Mouse (Mus musculus) kidney, postnatal 10 days (tissue): Measurements from ENCODE around the gene Socs2.

Experiments used
- DNase-seq: peaks from one replicate; pipeline ENCODE4 v3.0.0; 2021; ENCODE audit warnings: mixed read lengths

The Socs2 gene

DNA sequence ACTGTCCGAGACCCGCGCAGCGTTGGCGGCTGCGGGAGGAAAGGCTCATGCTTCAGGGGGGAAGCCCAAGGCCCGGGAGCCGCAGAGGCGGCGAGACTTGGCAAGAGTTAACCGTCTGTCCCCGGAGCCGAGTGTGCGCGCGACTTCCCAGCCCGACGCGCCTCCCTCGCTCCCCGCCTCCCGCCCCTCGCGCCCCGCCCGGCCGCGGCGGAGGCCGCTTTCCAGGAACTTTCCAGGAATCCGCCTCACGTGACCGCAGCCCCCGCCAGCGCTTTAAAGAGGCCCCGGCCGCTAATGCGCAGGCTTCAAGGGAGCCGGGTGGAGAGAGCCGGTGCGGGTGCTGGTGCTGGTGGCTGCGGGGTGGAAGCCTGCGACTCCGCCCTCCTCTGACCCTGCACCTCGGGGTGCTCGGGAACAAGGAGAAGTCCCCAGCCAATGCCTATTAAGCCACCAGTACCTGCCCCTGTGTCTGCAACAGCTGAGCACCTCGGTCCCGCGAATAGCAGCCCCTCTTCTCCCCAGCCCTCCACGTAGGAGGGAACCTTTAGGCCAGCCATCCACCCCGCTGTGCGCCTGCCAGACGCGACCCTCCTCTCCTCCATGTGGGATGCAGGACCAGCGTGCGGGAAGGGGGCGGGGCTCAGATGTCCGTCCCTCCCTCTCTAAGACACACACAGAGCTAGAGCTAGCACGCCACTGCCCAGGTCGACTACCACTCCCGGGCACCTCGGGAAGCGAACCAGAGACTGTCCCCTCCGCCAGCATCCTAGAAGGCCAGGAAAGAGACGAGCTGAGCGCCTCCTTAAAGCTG, at the start of gene Socs2:
TSS of gene Socs2 (minus strand) at position 496 of the 811 bp plus-strand sequence.
- DNase-seq, result peak; percentile 96

DNA sequence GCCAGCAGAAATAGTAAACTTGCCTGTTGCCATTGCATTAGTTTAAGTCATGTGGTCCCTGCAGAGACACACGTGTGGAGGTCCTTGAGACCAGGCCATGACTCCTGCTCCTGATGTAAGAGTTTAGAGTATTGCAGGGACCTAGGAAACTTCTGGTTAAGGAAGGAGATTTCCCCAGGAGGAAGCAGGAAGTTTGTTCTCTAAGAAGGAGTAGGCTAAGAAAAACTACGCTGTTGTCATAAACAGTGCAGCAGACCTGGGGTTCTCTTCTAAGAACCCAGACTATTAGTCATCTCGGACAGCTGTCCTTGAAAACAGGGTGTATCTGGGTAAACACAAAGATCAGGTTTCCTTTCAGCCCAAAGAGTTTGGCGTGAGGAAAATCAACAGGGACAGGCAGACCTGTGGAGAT, 48.5 kb upstream of the Socs2 start:
- no peak for DNase-seq

DNA sequence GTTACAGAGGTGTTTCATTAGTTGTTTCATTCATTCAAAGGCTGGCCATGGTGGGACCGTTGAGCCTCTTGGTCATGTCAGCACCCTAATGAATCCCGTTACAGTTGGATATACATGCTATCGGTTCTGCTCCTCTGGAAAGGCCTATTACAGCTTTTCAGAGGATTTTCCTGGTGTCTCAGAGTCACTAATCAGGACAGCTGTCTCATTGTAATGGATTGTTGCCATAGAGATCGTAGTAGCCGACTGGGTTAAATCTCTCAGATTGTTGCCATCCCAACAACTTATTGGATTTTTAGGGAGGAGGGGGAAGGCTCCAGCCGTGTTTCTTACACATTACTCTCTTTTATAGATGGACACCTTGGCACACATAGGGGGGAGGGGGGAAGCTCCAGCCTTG, 47.5 kb upstream of the Socs2 start:
- no peak for DNase-seq

DNA sequence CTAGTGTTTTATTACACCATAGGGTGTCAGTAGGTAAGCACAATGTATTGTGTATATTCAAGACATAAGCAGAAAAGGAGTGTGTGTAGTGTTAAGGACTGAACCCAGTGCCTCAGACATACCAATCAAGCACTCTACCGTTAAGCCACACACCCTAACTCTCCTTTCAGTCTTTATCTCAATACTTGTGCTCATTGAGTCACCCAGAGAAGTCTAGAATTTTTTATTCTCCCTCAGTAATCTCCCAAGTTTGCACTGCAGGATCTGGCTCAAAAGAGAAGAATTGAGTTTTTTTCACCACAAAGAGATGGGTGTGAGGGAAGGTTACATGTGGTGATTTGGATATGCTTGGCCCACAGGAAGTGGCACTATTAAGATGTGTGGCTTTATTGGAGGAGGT, 45.3 kb upstream of the Socs2 start:
- DNase-seq, result no peak

DNA sequence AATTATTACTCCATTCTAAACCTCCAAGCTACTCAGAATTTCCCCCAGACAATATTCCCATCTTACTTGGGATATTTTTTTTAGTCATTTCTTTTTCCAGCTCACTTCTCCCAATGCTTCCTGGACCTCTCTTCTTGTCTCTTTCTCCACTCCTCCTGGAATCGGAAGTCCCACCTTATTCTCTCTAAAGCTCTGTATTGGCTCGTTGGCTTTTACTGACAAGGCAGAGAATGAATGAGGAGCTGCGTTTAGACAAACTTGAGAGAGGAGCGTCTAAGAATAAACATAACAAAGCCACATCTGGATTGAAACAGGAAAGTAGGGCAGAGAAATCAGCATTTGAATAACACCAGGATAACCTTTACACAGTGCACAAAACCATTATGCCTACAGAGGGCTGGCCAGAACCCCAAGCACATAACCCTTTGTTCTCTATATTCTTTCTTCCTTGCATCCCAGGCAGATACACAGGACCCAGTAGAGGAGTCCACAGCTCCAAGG, 44.1 kb upstream of the Socs2 start:
- no peak for DNase-seq

DNA sequence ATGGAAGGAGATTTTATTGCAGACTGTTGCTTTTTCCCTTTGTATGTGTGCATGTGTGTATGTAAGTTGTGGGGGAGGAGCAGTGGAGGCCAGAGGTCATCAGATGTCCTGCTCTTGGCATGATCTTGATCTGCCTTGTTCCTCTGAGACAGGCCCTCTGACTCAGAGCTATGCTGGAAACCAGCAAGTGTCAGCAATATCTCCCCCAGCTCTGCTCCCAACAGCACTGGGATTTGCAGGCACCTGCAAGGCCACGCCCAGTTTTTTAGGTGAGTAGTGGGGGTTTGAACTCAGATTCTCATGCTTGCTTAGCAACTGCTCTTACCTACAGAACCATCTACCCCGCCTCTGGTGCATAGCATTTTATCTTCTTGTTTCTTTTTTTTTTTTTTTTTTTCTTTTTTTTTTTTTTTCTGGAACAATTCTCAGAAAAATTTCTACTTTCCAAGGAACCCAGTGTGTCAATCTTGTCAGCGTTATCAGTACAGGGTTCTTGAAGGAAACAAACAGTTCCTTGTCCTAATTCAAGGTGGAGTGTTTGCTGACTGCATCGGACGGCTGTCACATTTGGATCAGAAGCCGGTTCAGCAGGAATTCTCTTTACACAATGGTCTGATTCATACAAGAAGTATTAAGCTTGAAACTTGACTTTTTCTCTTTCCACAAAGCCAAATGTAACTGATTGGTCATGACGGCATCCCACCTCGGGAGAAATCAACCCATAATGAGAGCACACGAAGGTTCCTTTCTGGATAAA, 41.2 kb upstream of the Socs2 start:
- DNase-seq, result no peak

DNA sequence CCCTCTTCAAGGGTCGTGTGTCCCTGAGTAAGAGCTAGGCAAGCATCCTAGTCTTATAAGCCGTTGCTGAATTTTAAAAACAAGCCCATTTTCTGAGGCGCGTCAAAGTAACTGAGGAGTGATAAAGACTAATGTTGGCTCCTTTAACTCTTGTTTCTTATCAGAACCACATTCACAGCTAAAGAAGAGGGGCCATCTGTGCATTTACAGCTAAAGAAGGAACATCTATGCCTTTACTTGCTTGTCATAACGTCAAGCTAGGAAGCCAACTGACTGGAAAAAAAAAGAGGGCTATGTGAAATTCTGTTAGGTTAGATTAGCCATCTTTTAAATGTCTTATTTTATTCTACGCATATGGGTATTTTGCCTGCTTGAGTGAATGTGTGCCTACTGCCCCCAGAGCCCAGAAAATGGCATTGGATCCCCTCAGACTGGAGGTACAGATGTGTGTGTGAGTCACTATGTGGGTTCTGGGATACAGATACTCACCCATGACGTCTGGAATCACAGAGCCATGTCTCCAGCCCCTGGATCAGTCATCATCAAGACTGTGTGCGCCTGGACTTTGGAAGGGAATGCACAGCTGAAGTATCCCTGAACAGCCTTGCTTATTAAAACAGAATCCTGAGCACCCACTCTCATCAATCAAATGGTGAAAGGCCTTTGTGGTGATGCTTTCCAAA, 40.5 kb upstream of the Socs2 start:
- DNase-seq, result no peak

DNA sequence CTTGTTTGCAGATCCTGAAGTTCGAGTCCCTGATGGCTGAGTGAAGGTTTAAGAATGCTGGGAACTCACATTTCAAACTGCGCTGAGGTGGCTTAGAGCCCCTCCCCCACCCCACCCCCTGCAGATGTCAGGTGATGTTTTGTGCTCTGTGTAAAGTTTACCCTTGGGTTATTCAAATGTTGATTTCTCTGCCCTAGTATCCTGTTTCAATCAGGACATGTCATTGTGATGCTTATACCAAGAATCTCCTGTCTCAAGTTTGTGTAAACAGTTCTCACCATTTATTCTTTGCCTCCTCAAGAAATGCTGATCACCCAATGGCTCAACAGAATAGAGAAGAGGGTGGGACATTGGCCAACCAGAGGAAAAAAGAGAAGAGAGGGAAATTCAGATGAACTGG, 39.1 kb upstream of the Socs2 start:
- no peak for DNase-seq

DNA sequence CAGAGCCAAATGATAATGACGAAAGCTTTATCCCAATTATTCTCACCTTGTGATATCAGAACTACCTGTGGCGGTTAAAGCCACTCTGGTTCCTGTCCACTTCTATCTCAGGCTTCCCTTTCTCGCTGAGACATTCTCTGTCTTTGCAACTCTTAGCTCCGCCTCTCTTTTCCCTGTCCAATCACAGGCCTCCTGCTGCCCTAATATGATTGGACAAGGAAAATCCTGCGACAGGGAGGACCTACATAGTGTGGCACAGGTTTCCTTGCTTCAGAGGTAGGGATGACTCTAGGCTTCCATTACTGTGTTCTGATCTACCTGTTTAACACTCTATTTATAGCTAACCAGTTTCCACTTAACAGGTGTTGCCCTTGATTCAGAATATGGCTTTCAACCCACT, 36.3 kb upstream of the Socs2 start:
- no peak for DNase-seq

DNA sequence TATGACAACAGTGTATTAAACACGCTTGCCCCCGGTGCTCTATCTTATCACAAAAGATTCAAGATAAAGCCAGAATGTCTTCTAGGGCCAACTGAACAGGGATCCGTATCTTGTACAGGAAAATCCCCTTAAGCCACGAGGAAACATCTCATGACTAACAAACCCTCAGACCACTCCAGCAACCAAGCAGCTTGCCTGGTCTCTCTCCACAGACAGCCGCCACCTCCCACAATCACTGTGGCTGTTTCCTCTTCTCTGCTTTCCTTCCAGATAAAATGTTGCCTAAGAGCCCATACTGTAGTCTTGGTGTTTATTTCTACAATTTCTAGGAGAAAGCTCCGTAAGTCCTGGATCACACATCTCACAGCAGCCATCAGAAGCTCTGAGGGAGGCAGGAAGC, 32.1 kb upstream of the Socs2 start:
- DNase-seq, result no peak

DNA sequence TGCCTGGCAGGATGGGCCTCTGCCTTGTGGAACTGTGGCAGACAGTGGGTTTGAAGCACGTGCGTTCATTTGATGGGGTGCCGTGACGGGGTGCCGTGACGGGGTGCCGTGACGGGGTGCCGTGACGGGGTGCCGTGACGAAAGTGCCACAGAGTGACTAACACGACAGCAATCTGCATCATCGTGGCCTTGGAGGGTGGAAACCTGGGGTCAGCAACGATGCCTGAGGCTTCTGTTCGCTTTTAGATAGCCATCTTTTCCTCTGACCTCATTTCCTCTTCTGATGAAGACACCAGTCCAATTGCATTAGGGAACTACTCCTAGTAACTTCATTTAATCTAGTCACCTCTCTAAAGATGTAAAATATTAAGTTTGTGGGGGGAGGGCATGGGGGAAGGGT, 31.0 kb upstream of the Socs2 start:
- no peak for DNase-seq

DNA sequence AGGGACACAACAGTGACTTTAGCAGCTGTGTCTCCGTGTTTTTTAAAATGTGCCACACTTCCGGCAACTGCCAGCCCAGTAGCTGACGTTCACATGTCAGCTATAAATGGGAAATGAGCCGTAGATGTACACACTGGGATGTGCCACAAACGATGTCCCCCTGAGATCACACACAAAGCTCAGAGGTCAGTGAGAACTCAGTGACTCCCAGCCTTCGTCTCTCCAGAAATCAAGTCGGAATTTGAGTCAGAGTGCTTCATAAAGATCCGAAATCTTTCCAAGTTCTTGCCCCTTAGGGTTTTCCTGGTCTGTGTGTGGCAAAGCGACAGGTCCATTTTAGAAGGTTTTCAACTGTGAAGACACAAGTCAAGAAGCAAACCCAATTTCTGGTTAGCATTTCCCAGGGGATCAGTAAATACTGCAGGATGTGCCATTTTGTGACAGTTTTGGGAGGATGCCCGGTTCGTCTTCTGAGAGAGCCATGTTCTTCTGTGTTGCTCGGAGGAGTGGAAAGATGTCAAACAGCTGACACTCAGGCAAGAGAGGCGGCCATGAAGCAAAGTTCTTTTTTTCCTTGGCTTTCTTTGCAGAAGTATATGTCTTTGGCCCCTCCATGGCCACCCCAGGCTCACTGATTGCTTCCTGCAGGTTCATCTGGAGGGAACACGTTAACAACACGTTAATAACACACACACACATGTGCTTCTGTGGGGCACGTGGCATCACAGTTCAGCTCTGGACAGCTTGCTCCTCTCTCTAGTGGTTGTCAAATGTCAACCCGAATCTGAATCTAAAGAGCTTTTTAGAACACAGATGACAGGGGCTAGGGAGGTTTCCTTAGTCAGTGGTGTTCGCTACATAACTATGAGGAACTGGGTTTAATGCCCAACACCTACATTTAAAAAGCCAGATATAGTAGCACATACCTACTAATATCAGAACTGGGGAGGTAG, 28.4 kb upstream of the Socs2 start:
- peak; percentile 67 for DNase-seq

DNA sequence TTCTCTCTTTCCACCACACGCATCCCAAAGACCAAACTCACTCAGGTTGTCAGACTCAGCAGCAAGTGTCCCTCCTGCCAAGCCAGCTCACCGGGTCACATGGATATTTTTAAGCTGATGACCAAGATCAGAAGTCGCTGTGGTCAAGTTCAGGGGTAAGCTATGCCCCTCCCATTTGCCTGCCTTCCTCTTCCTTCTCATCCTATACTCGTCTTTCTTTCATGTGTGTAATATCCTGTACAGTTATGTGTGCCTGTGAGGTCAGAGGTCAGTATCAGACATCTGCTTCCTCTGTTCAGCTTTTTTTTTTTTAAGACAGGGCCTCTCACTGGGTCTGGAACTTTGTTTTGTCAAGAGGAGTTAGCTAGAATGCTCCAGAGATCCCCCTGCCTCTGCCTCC, 25.4 kb upstream of the Socs2 start:
- DNase-seq, result no peak

DNA sequence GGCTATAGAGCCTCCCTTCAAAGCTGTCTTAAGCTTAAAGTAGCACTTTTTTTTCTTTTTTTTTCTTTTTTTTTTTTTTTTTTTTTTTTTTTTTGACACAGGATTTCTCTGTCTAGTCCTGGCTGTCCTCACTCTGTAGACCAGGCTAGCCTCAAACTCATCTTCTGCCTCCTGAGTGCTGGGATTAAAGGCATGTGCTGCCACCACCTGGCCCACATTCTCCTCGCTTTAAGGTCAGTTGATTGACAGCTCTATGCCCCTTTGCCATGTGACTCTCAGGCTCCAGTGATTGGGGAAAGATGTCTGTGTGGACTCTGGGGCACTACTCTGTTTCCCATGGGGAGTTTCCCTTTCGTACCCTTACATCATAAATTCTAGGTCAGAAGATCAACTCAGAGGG, 23.6 kb upstream of the Socs2 start:
- no peak for DNase-seq

DNA sequence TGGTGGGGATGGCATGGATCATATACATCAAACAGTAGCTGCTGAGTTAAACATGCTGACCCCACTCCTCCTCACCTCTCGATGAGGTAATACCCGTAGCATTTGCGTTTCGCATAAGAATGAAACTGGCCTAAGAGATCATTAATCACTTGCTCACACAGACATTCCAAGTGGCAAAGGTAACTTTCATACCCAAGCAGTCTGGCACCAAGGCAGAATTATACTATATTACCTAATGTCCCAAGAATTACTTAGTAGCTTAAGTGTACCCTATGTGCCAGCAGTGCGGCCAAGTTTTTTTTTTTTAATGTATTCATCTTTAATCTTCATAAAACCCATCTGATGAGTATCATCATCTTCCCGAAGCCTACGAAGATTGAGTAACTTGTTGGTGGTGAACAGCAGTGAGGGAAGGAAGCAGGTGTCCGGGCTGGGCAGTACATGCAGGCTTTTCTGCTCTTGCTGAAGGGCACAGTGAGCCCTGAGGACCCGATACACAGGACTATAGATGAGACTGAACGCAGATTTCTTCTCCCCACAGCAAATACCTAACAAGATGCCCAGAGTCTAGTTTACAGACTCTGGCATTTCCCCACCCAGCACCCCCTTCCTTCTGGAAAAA, 22.8 kb upstream of the Socs2 start:
- no peak for DNase-seq

DNA sequence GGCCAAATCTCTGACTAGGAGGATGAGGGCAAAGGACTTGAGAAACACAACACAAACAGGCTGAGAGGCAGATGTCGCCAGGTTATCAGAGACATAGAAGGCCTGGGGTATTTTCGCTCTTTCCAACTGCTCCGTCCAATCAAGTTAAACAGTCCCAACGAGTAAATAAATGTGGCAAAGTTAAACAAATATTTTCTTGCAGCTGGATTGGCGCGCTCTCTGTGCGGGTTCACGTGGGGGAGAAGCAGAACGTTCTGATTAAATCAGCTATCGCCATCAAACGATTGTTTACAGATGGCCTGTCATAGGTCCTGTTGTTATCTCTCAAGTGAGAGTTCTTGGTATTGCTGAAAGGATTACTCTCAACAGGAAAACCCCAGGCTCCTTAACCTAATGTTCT, 22.0 kb upstream of the Socs2 start:
- DNase-seq, result no peak

DNA sequence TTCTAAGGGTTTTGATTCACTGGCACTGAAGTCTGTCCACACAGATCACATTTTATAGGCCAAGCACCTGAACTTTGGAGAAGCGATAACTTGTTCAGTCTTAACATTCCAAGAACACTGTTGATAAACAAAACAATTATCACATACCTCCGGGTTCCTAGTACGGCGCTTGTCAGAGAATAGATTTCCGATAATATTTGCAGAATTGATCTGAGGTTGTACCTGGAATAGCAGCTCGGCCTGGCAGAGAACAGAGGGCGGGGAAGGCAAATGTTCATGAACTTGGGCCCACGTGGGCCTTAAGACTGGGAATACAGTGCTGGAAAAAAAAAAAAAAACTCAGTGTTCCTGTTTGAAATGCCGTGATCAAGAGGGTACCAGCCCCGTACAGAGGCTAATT, 13.3 kb upstream of the Socs2 start:
- no peak for DNase-seq

DNA sequence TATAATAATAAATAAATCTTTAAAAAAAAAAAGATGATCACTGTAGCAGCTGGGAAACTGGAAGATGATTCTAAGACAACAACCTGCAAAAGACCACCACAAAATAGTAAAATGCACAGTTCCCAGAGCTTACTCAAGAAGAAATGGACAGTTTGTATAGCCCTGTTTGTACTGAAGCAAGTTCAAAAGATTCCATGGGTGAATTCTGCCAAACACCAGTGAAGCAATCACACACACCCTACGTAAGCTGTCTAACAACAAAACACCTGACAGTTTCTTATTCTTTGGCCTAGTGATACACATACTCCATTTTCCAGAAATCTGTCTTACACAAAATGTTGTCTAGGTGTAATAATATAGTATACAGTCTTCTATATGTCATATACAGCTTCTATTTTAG, 12.1 kb upstream of the Socs2 start:
- DNase-seq, result no peak

DNA sequence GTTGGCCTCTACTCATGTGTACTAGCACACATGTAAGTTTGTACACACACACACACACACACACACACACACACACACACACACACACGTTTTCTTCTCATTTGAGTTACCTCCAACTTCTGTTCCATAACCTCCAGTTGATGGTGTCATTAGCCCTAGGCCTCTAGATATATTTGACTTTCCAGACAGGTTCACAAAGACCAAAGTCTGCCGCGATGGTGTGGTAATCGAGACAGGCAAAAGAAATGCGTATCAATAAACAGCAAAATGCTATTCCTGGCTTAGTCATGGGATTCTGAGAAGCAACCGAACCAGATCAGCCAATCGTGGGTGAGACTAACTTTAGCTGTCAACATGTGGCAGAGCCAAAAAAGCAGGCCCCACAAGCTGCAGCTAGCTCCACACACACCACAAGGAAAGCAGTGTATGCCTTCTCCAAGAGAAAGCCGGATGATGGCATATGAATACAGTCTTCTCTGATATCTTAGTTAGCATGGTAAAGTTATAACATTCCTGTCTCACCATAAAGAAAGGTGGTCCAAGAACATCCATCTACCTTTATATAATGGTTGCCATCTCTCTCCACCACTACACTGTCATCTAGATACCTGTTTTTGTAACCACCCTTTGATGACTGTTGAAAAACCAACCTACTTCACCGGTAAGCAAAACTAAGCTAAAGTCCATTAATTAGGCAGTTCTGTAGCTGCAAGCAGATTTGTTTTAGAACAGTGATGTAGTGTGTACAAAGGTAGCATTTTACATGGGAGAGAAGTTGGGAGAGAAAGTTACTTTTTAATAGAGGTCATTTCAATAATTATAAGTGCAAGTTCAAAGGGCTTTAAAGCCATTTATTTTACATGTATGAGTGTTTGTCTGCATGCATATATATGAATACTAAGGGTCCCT, 9.5 kb upstream of the Socs2 start:
- no peak for DNase-seq

DNA sequence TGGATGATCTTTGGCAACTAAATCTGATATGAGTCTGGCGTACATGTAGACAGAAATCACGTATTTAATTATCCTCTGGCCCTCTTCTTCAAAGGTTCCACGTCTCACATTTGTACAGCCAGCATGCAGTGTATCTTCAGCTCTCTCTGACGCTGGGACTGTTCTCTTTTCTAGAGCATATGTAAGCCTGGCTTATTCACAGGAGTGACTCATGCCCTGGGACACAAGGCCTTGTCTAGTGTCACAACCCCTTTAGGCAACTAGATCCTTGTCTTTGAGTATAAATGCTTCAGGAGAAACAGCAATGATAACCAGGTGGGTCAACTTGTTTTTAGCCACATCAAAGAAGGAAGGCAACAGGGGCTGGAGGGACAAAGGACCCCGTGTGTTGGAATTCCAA, 5.7 kb upstream of the Socs2 start:
- no peak for DNase-seq

DNA sequence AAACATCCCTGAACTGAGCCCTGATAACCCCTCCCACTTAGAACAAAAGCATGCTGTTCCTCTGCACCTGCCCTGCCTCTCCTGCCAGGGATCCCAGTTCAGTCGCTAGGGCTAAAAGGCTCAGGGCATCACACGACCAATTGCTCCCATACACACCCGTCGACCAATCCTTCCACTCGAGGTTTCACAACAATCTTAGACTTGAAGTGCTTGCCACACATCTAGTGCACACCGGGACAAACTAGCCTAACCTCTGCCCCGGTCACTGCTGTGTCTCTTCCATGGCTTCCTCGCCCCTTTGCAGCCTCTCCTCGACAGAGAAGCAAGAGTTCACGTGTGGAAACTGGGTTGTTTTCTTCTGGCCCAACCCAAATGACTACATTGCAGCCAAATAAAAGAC, 3.3 kb upstream of the Socs2 start:
- no peak for DNase-seq
